Mouse (Mus musculus) neural tube, embryonic 14.5 days (tissue): ENCODE data around the gene March10. TPM values are rescaled to one million over a fixed set of nuclear protein-coding genes. Genes with fewer than 3 reads are reported as not detected.

Source experiments
- ATAC-seq: fragments of 200-750 bp; cut with Nextera tagmentation; 2 replicates; pipeline ENCODE4 v1.8.0; 2017; ENCODE audit warnings: low read depth, mild to moderate bottlenecking, moderate TSS enrichment, moderate library complexity
- H3K27ac ChIP-seq: fragments of 300-500 bp; sonication (generic); 2 replicates; pipeline ENCODE4 v1.5.1; 2014; ENCODE audit warnings: low read depth, mild to moderate bottlenecking, control low read depth, low read length, moderate library complexity, mixed read lengths
- H3K27me3 ChIP-seq: fragments of 300-500 bp; sonication (generic); 2 replicates; pipeline ENCODE4 v1.6.1; 2014; ENCODE audit warnings: low read length; ENCODE audit not compliant: control insufficient read depth, insufficient read depth
- H3K36me3 ChIP-seq: fragments of 300-500 bp; sonication (generic); 2 replicates; pipeline ENCODE4 v1.6.1; 2014; ENCODE audit warnings: low read length, mixed read lengths; ENCODE audit not compliant: control insufficient read depth, insufficient read depth
- H3K4me1 ChIP-seq: fragments of 300-500 bp; sonication (generic); 2 replicates; pipeline ENCODE4 v1.6.1; 2014; ENCODE audit warnings: low read length; ENCODE audit not compliant: control insufficient read depth, insufficient read depth
- H3K4me2 ChIP-seq: fragments of 300-500 bp; sonication (generic); 2 replicates; pipeline ENCODE4 v1.6.1; 2014; ENCODE audit warnings: mild to moderate bottlenecking, low read depth, low read length, control low read depth
- H3K4me3 ChIP-seq: fragments of 300-500 bp; sonication (generic); 2 replicates; pipeline ENCODE4 v1.5.1; 2014; ENCODE audit warnings: low read depth, low read length, control low read depth, mixed read lengths
- H3K9ac ChIP-seq: fragments of 300-500 bp; sonication (generic); replicated peaks from 2 replicates; pipeline ENCODE4 v1.6.1; 2014; ENCODE audit warnings: low read depth, mild to moderate bottlenecking, control low read depth, low read length, mixed read lengths
- H3K9me3 ChIP-seq: fragments of 300-500 bp; sonication (generic); 2 replicates; pipeline ENCODE4 v1.6.1; 2016; ENCODE audit warnings: low read length; ENCODE audit not compliant: control insufficient read depth
- WGBS: fragments of 180-500 bp; shearing (Covaris S2); extraction: QIAGEN DNeasy Blood & Tissue Kit; methylation state at CpG from one replicate; pipeline ENCODE4 v1.1.7; 2014; 5-methylcytosine and 5-hydroxymethylcytosine counted together
- polyA plus RNA-seq: library from polyadenylated mRNA; unstranded; fragments of >200 nt; fragmentation: Nextera tagmentation; extraction: Ambion mirVana; gene quantifications from 2 replicates; pipeline ENCODE4 v1.2.1, GENCODE M21; 2014

Gene March10
- polyA plus RNA-seq, 1 experiment from 2014 or later, result 0.29 TPM

DNA sequence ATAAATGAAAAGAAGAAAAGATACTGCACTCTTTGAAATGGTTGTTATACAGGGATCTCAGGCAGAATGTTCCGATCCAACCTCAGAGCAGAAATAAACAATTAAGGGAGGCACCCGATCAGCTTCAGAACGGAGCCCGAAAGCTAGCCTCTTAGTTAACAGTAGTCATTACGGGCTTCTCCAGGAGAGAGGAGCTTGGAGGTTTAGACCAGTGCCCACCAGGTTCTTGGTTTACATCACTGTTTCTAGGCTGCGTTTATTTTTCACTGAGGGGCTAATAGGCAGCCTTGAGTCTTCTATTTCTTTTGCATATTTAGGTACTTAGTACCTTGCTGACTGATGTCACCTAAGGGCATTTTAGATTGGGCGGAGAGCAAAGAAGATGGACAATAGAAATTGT is 506 bp upstream of the March10 start:
- Histone ChIP-seq H3K9me3 (no peaks in the 10 kb centered on the region), H3K27me3 (no peaks in the 10 kb centered on the region), H3K4me1 (peaks cover 5% of the 10 kb centered on the region; the same call in 1 of the 2 replicates), H3K4me2 (peak overlapping the region; percentile 84), H3K27ac (peak overlapping the region; percentile 44; the same call in 1 of the 2 replicates), H3K36me3 (no peaks in the 10 kb centered on the region), H3K9ac (0 out of 2 replicates have a peak overlapping the region, but pooled peaks have one; percentile 43), H3K4me3 (peak overlapping the region; percentile 35)
- 40% methylated on average over 7 of the region's 7 CpGs for WGBS
- ATAC-seq, result peak; percentile 52

DNA sequence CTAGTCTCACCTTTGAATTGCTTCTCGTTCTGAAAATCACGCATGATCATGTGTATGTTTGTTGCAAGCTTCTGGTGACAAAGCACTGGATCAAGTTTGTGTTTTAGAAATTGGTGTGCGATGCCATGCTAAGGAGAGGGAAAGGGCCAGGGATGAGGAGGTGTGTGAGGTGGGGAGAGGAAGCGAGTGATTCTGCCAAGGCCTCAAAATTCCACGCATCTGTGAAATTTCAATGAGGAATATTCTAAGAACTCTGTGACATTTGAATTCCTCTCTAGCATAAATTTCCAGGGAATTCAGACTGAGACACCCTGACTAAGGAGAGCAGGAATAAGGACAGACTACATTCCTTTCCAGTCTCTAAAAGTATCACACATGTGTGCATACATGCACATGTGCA is 1.4 kb downstream of the March10 start:
- H3K4me2 ChIP-seq, result no peak overlapping the region
- no peaks in the 10 kb centered on the region for H3K27me3 ChIP-seq
- no peak overlapping the region for H3K4me3 ChIP-seq
- H3K36me3 ChIP-seq, result no peaks in the 10 kb centered on the region
- H3K9me3 ChIP-seq, result no peaks in the 10 kb centered on the region
- H3K9ac ChIP-seq, result no peak overlapping the region
- peaks cover 5% of the 10 kb centered on the region; the same call in 1 of the 2 replicates for H3K4me1 ChIP-seq
- 90% methylated on average over 5 of the region's 5 CpGs for WGBS
- no peak overlapping the region for H3K27ac ChIP-seq
- ATAC-seq, result no peak

GRCm38 (mm10) chr11:105453084-105453483 is 3.5 kb downstream of the March10 start:
- Histone ChIP-seq H3K36me3 (no peaks in the 10 kb centered on the region), H3K27ac (no peak overlapping the region), H3K4me3 (no peak overlapping the region), H3K4me2 (no peak overlapping the region), H3K9ac (no peak overlapping the region), H3K9me3 (no peaks in the 10 kb centered on the region), H3K27me3 (no peaks in the 10 kb centered on the region), H3K4me1 (peaks cover 5% of the 10 kb centered on the region; the same call in 1 of the 2 replicates)
- 88% methylated on average over 4 of the region's 4 CpGs for WGBS
- no peak for ATAC-seq

DNA sequence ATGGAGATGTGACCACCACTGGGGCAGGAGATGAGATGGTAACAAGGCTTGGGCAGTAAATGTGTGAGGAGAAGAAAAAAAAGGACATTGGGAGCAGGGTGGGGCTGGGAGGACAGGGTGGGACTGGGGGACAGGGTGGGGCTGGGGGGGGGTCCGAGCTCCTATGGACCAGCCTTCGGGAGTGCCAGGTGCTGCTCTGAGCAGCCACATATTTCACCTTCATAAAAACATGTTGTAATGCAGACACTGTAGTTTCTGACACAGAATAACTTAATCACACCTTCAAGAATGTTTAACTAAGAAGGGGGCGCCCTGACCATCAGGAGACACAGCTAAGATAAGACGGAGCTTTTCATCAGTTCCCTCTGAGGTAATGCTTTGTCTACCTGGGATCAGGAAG is 4.0 kb downstream of the March10 start:
- ATAC-seq, result no peak
- 92% methylated on average over 4 of the region's 4 CpGs for WGBS
- no peaks in the 10 kb centered on the region for H3K36me3 ChIP-seq

DNA sequence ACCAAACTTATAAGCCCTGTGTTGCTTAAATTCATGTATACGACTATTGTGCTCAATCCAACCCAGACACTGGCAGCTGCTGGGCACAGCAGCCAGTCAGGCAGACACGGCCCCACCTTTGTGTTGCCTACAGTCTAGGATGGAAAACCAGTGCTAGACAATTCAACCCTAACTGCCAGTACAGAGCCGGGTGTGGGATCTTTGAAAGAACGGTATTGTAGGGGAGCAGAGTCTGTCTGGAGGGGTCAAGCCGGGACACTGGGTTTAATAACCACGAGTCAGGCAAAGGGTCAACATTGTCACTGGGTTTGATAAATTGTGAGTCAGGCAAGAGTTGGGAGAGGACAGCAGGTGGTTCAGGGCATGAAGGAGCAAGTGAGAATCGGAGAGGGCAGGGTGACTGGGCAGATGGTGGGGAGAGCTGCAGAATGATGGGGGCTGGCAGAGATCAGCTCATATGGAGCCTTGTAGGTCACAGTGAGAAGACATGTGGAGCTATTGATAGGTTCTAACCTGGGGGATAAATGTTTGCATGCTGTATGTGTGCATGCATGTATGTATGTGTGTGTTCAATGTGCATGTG is 4.9 kb downstream of the March10 start:
- Histone ChIP-seq H3K27ac (no peak overlapping the region), H3K27me3 (no peaks in the 10 kb centered on the region), H3K4me1 (no peaks in the 10 kb centered on the region; the same call in 1 of the 2 replicates), H3K36me3 (no peaks in the 10 kb centered on the region), H3K9ac (no peak overlapping the region), H3K4me2 (no peak overlapping the region), H3K4me3 (no peak overlapping the region), H3K9me3 (no peaks in the 10 kb centered on the region)
- no peak for ATAC-seq
- 21% methylated on average over 7 of the region's 7 CpGs for WGBS

More for the DNA sequence above, 4.0 kb downstream of the March10 start:
- H3K4me2 ChIP-seq, result no peak overlapping the region
- H3K9me3 ChIP-seq, result no peaks in the 10 kb centered on the region
- H3K27me3 ChIP-seq, result no peaks in the 10 kb centered on the region
- H3K9ac ChIP-seq, result no peak overlapping the region
- no peak overlapping the region for H3K4me3 ChIP-seq
- H3K4me1 ChIP-seq, result peaks cover 5% of the 10 kb centered on the region; the same call in 1 of the 2 replicates
- H3K27ac ChIP-seq, result no peak overlapping the region

DNA sequence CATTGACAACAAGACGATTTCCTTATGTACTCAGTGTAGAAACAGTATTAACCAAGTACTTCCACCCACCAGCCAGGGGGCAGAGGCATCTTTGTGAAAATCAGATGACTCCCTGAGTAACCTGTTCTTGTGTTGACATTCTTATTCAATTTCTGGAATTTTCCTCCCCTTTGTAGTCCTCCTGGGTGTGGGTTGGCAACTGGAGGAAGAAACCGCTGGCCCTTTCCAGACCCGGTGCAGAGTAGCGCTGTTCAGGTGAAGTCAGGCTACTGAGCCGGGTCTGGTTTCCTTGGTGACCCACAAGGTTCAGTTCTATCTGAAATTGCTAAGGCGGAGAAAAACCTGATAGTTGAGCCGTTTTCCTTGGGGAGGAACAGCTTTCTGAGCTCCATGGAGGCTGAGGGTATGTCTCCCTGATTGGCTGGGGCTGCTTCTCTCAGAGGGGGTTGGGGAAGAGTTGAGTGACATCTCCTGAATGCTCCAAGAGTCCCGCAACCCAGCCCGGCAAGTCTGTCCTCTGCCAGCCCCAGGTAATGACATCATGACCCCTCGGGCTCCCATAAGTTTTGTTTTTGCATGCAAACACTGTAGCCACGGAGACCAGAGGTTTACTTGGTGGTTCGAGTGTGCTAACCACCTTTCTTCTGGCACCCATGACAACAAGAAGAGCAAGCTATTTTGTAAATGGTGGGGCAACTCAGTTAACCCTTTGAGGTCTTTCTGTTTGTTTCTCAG is 6.8 kb downstream of the March10 start:
- Histone ChIP-seq H3K27me3 (no peaks in the 10 kb centered on the region), H3K9me3 (no peaks in the 10 kb centered on the region), H3K4me1 (no peaks in the 10 kb centered on the region), H3K36me3 (no peaks in the 10 kb centered on the region), H3K4me2 (no peak overlapping the region), H3K27ac (no peak overlapping the region), H3K9ac (no peak overlapping the region), H3K4me3 (no peak overlapping the region)
- 83% methylated on average over 12 of the region's 12 CpGs for WGBS
- ATAC-seq, result no peak

GRCm38 (mm10) chr11:105447661-105448060 is 8.9 kb downstream of the March10 start:
- H3K36me3 ChIP-seq, result no peaks in the 10 kb centered on the region
- WGBS, result 84% methylated on average over 6 of the region's 6 CpGs

GRCm38 (mm10) chr11:105446221-105446620 is 10.3 kb downstream of the March10 start:
- Histone ChIP-seq H3K4me1 (no peaks in the 10 kb centered on the region), H3K27ac (no peak overlapping the region), H3K4me3 (no peak overlapping the region), H3K4me2 (no peak overlapping the region), H3K27me3 (no peaks in the 10 kb centered on the region), H3K36me3 (no peaks in the 10 kb centered on the region), H3K9me3 (no peaks in the 10 kb centered on the region), H3K9ac (no peak overlapping the region)
- no peak for ATAC-seq
- WGBS, result 89% methylated on average over 5 of the region's 5 CpGs

More at GRCm38 (mm10) chr11:105447661-105448060, 8.9 kb downstream of the March10 start:
- Histone ChIP-seq H3K9ac (no peak overlapping the region), H3K4me2 (no peak overlapping the region), H3K4me3 (no peak overlapping the region), H3K9me3 (no peaks in the 10 kb centered on the region), H3K27ac (no peak overlapping the region), H3K27me3 (no peaks in the 10 kb centered on the region), H3K4me1 (no peaks in the 10 kb centered on the region)
- ATAC-seq, result no peak

DNA sequence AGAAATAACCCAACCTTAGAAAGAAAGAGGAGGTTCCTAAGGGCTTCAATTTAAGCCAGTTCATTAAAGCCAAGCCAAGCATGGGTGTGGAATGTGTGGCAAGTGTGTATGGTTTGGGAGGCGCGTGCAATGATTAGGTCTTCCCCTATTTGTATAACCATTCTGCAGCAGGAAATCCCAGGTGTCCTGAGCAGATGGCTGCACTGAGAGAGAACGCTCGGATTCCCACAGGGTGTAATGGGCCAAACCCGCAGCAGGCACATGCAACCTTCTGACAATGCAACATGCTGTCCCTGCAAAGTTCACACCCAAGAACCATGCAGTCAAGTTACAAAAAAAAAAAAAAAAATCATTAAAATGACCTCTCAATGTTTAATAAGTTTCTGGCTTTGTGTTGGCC is 10.8 kb downstream of the March10 start:
- H3K4me1 ChIP-seq, result no peaks in the 10 kb centered on the region
- 48% methylated on average over 5 of the region's 5 CpGs for WGBS

More for the DNA sequence above, 10.8 kb downstream of the March10 start:
- ATAC-seq, result no peak
- Histone ChIP-seq H3K9ac (no peak overlapping the region), H3K4me2 (no peak overlapping the region), H3K27ac (no peak overlapping the region), H3K9me3 (no peaks in the 10 kb centered on the region), H3K27me3 (no peaks in the 10 kb centered on the region), H3K36me3 (no peaks in the 10 kb centered on the region), H3K4me3 (no peak overlapping the region)
